Mouse (Mus musculus) spleen, adult 2 months (tissue): ENCODE measurements around the gene Rab11fip3.

ENCODE experiments used
- CTCF ChIP-seq: fragments of 200-500 bp; IDR thresholded peaks from 2 replicates; pipeline ENCODE4 v1.5.1; 2011; ENCODE audit warnings: mild to moderate bottlenecking, inconsistent platforms; ENCODE audit not compliant: insufficient read depth, insufficient read length, insufficient replicate concordance; ENCODE audit errors: extremely low read depth
- POLR2A ChIP-seq: fragments of 200-500 bp; IDR thresholded peaks from 2 replicates; pipeline ENCODE4 v1.6.1; 2011; ENCODE audit warnings: low read depth, low read length, inconsistent platforms

DNA sequence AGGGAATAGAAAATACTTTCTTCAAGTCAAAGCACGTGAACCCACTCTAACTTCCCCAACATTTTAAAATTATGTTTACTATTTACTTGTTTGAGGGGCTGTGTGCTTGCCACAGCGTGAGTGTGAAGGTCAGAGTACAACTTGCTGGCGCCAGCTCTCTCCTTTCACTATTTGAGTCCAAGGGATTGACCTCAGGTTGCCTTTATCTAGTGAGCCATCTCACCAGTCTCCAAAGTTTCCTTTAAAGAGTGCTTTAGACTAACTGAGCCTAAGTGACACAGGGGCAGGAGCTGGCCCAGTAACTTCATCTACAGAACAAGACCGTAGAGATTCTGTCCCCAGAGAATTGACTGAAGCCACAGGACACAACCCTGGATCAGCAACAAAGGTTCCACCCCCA, 17.3 kb downstream of the Rab11fip3 start:
- TF ChIP-seq POLR2A (no peak), CTCF (no peak)
